Mouse (Mus musculus): Measurements from ENCODE around the gene Ppt2. TPM values are rescaled to one million over a fixed set of nuclear protein-coding genes. Genes with fewer than 3 reads are reported as not detected.

The Ppt2 gene
- total RNA-seq, 2 experiments from 2014 or later: 57.8 to 70.0 TPM

GRCm38 (mm10) chr17:34639461-34640255 is 11.3 kb upstream of the Ppt2 start:
- DNase-seq: no peak

GRCm38 (mm10) chr17:34637459-34637858 is 9.1 kb upstream of the Ppt2 start:
- no peak for DNase-seq

- no peak for DNase-seq
These were observed 7.4 kb upstream of the Ppt2 start for GRCm38 (mm10) chr17:34635671-34636070.

GRCm38 (mm10) chr17:34632261-34632691 is 4.0 kb upstream of the Ppt2 start:
- DNase-seq: peak; percentile 76 to 86

GRCm38 (mm10) chr17:34631647-34632046 is 3.3 kb upstream of the Ppt2 start:
- no peak for DNase-seq

GRCm38 (mm10) chr17:34630761-34631301 is 2.5 kb upstream of the Ppt2 start:
- DNase-seq: no peak

GRCm38 (mm10) chr17:34629796-34630603 is 1.7 kb upstream of the Ppt2 start:
- DNase-seq: no peak

- no peak for DNase-seq
These were observed 976 bp upstream of the Ppt2 start, which contains the start of gene Prrt1 for GRCm38 (mm10) chr17:34629221-34629751. Gene Prrt1, plus strand, starts transcription at chr17:34629533.

GRCm38 (mm10) chr17:34628644-34628967 is 296 bp upstream of the Ppt2 start:
- no peak for DNase-seq

- DNase-seq: peak; percentile 90 to 93
These were observed 992 bp downstream of the Ppt2 start for GRCm38 (mm10) chr17:34627093-34627942.

GRCm38 (mm10) chr17:34626773-34627092 is 1.6 kb downstream of the Ppt2 start:
- DNase-seq: peak in 1 of 2 experiments; percentile 37

GRCm38 (mm10) chr17:34626062-34626772 is 2.1 kb downstream of the Ppt2 start:
- DNase-seq: no peak

- no peak for DNase-seq
These were observed 3.3 kb downstream of the Ppt2 start for GRCm38 (mm10) chr17:34624981-34625380.

GRCm38 (mm10) chr17:34623161-34623560 is 5.1 kb downstream of the Ppt2 start:
- no peak for DNase-seq

GRCm38 (mm10) chr17:34621006-34621405 is 7.3 kb downstream of the Ppt2 start:
- no peak for DNase-seq

- DNase-seq: peak; percentile 81 to 85
These were observed 9.3 kb downstream of the Ppt2 start for GRCm38 (mm10) chr17:34618999-34619398.

GRCm38 (mm10) chr17:34615871-34616270 is 12.4 kb downstream of the Ppt2 start, which contains the start of gene Egfl8:
Gene Egfl8, minus strand, starts transcription at chr17:34615971.
- DNase-seq: no peak

- DNase-seq: no peak
These were observed 14.5 kb downstream of the Ppt2 start for GRCm38 (mm10) chr17:34613830-34614229.

- no peak for DNase-seq
These were observed 15.2 kb downstream of the Ppt2 start for GRCm38 (mm10) chr17:34613054-34613645.

- DNase-seq: no peak
These were observed 17.3 kb downstream of the Ppt2 start for GRCm38 (mm10) chr17:34611050-34611449.

GRCm38 (mm10) chr17:34607997-34608396 is 20.3 kb downstream of the Ppt2 start:
- no peak for DNase-seq
